Mouse (Mus musculus) myocyte (in vitro differentiated cells): ENCODE measurements around the gene Foxe3. TPM values are rescaled to one million over a fixed set of nuclear protein-coding genes. Genes with fewer than 3 reads are reported as not detected.
A peak's percentile ranks its signal among the peaks of the same experiment; 100 is the strongest.

Experiments used
- H3K27me3 ChIP-seq: one replicate; pipeline ENCODE4 v1.6.1; 2011; ENCODE audit not compliant: control insufficient read depth, insufficient read depth, insufficient read length
- H3K36me3 ChIP-seq: one replicate; pipeline ENCODE4 v1.6.1; 2011; ENCODE audit not compliant: control insufficient read depth, insufficient read depth
- H3K4me2 ChIP-seq: one replicate; pipeline ENCODE4 v1.6.1; 2011; ENCODE audit warnings: low read depth, control low read depth
- H3K4me3 ChIP-seq: one replicate; pipeline ENCODE4 v1.5.1; 2011; ENCODE audit warnings: mild to moderate bottlenecking, control low read depth, moderate library complexity
- H3K79me2 ChIP-seq: one replicate; pipeline ENCODE4 v1.6.1; 2011; ENCODE audit not compliant: control insufficient read depth, insufficient read depth
- H3ac ChIP-seq: one replicate; pipeline ENCODE4 v1.6.1; 2011; ENCODE audit not compliant: control insufficient read depth, insufficient read length
- CEBPB ChIP-seq: IDR thresholded peaks from 2 replicates; pipeline ENCODE4 v1.6.1; 2011; ENCODE audit warnings: mild to moderate bottlenecking, moderate library complexity; ENCODE audit not compliant: poor library complexity, insufficient read depth, severe bottlenecking
- E2F4 ChIP-seq: IDR thresholded peaks from one replicate; pipeline ENCODE4 v1.6.1; 2011; ENCODE audit warnings: mild to moderate bottlenecking, control low read depth, moderate library complexity; ENCODE audit not compliant: insufficient read depth
- MAX ChIP-seq: IDR thresholded peaks from one replicate; pipeline ENCODE4 v1.6.1; 2011; ENCODE audit warnings: low read depth, mild to moderate bottlenecking, control low read depth
- MYOD1 ChIP-seq, 3 experiments: IDR thresholded peaks; one replicate each; pipeline ENCODE4 v1.6.1; 2011; ENCODE audit warnings: control low read depth in 2 of 3, low read depth in 2 of 3, mild to moderate bottlenecking in 2 of 3, moderate library complexity in 1 of 3; ENCODE audit not compliant: insufficient read length in 2 of 3, control insufficient read depth in 1 of 3
- MYOG ChIP-seq, 3 experiments: IDR thresholded peaks; one replicate each; pipeline ENCODE4 v1.6.1; 2011; ENCODE audit warnings: control low read depth in 2 of 3, low read depth in 2 of 3, mild to moderate bottlenecking in 2 of 3; ENCODE audit not compliant: insufficient read length in 2 of 3, control insufficient read depth in 1 of 3, insufficient read depth in 1 of 3
- POLR2A ChIP-seq: IDR thresholded peaks from one replicate; pipeline ENCODE4 v1.6.1; 2011; ENCODE audit warnings: low read depth, mild to moderate bottlenecking, control low read depth, moderate library complexity; ENCODE audit not compliant: insufficient read length
- POLR2AphosphoS2 ChIP-seq: IDR thresholded peaks from one replicate; pipeline ENCODE4 v1.6.1; 2011; ENCODE audit warnings: low read depth, control low read depth; ENCODE audit not compliant: insufficient read length
- REST ChIP-seq: IDR thresholded peaks from one replicate; pipeline ENCODE4 v1.6.1; 2011; ENCODE audit warnings: mild to moderate bottlenecking, control low read depth, moderate library complexity; ENCODE audit not compliant: insufficient read depth, insufficient read length
- SRF ChIP-seq: IDR thresholded peaks from one replicate; pipeline ENCODE4 v1.6.1; 2011; ENCODE audit warnings: low read depth; ENCODE audit not compliant: control insufficient read depth, insufficient read length
- TCF12 ChIP-seq: IDR thresholded peaks from one replicate; pipeline ENCODE4 v1.6.1; 2011; ENCODE audit warnings: mild to moderate bottlenecking, control low read depth; ENCODE audit not compliant: poor library complexity, insufficient read depth, severe bottlenecking
- TCF3 ChIP-seq: IDR thresholded peaks from one replicate; pipeline ENCODE4 v1.6.1; 2011; ENCODE audit warnings: low read depth, control low read depth; ENCODE audit not compliant: insufficient read length
- USF1 ChIP-seq: IDR thresholded peaks from one replicate; pipeline ENCODE4 v1.6.1; 2011; ENCODE audit warnings: low read depth, mild to moderate bottlenecking, control low read depth, moderate library complexity
- polyA plus RNA-seq: library from polyadenylated mRNA; unstranded; fragments of >200 nt; fragmentation: generic; extraction: Trizol; gene quantifications from one replicate; pipeline ENCODE4 v1.2.1, GENCODE M21; 2012; ENCODE audit warnings: missing spikeins

The Foxe3 gene
- polyA plus RNA-seq, 1 experiment = not detected

DNA sequence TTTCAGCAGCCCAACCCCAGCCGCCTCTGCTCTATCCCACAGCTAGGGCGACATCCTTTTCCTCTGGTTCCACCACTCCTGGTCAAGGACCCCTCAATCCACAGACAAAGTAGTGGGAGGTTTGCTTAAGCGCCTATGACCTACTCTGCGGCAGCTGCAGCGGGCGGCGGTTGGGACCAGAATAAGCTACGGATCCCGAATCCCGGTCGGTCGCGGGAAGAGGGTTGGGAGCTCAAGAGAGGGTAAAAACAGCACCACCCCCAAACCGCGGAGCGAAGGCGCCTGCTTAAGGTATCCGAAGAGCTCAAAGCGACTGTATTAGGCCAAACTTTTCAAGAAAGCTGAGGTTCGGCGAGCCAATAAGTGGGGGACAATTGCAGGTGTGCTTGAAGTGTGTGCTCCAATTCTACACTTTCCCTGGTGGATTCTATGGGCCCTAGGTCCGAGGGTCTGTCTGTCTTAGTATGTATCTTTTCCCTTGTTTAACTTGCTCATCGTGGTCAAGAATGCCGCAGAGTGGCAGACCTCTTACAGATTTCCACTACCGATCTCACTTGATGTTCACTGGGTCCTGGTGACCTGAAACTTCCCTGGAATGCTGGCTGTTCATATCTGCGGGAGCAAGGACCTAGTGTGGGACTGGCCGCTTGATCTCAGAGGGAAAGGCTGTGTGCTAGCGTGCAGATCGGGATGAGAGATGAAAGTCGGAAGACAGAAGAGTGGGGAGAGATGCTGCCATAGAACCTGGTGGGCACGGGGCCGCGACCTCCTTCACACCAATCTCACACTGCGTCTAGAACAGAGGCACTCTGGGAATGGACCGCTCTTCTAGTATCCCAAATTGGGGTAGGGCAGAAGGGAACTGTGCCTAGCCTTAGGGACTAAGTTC lies 12.9 kb downstream of the Foxe3 start:
- Histone ChIP-seq H3K4me2 (no peak overlapping the region), H3K36me3 (no peaks in the 10 kb centered on the region), H3K27me3 (no peaks in the 10 kb centered on the region), H3ac (no peak overlapping the region), H3K79me2 (no peaks in the 10 kb centered on the region), H3K4me3 (no peak overlapping the region)
- TF ChIP-seq MAX = no peak
- no peak for TF ChIP-seq MYOD1 (IDR thresholded peaks at IDR 0.05; ENCODE audit: control insufficient read depth in 1 of 3, insufficient read length in 2 of 3, low read depth in 2 of 3)
- no peak for TF ChIP-seq TCF3
- TF ChIP-seq REST = no peak
- no peak for TF ChIP-seq CEBPB
- TF ChIP-seq MYOG (IDR thresholded peaks at IDR 0.05; ENCODE audit: control insufficient read depth in 1 of 3, insufficient read depth in 1 of 3, insufficient read length in 2 of 3, low read depth in 2 of 3) = no peak
- no peak for TF ChIP-seq SRF
- TF ChIP-seq USF1 = no peak
- no peak for TF ChIP-seq E2F4
- no peak for TF ChIP-seq TCF12
- TF ChIP-seq POLR2A = no peak

DNA sequence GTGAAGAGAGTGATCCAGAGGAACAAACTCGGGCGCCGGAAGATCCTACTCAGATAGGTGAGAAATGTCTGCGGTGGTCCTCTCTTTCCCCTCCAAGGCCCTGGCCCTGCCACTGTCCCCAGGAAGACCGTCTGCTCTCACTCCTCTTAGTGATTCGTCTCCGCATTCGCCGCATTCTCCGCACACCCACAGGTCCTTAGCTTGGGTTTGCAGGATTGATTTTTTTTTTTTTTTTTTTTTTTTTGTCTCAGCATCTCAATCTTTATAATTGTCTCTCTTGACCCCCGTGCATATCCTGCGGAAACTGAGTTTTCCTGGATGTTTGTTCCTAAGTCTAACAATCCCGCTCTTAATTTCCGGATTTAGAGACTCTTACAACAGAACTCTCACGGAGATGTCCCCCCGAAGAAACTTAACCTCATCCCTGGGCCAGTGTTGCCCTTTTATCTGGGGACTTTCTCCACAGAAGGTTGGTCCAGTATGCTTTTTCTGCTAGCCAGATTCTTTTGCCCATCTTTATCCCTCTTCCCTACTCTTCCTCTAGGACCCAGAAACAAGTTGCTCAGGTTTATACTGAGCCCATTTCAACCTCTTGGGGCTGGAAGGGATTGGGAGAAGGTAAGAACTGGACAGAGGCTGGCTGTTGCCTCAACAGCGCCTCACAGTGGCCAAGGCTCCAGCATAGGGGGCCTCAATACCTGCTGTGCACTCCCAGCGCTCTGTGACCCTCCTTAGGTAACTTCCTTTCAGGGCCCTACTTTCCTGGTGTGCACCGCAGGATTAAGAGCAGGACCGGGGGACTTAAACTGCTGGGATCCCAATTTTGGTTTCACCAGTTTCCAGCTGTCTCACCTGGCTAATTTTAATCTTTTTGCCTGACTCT lies 16.0 kb downstream of the Foxe3 start:
- Histone ChIP-seq H3ac (peak overlapping the region; percentile 72), H3K4me3 (peak overlapping the region; percentile 69), H3K79me2 (no peaks in the 10 kb centered on the region), H3K4me2 (peak overlapping the region; percentile 86), H3K27me3 (no peaks in the 10 kb centered on the region), H3K36me3 (no peaks in the 10 kb centered on the region)
- TF ChIP-seq SRF (no peak), REST (no peak), CEBPB (no peak), POLR2A (no peak), POLR2AphosphoS2 (no peak), TCF3 (no peak), USF1 (no peak), MYOG (IDR thresholded peaks at IDR 0.05; ENCODE audit: control insufficient read depth in 1 of 3, insufficient read depth in 1 of 3, insufficient read length in 2 of 3, low read depth in 2 of 3) (no peak), TCF12 (no peak), MAX (no peak)

DNA sequence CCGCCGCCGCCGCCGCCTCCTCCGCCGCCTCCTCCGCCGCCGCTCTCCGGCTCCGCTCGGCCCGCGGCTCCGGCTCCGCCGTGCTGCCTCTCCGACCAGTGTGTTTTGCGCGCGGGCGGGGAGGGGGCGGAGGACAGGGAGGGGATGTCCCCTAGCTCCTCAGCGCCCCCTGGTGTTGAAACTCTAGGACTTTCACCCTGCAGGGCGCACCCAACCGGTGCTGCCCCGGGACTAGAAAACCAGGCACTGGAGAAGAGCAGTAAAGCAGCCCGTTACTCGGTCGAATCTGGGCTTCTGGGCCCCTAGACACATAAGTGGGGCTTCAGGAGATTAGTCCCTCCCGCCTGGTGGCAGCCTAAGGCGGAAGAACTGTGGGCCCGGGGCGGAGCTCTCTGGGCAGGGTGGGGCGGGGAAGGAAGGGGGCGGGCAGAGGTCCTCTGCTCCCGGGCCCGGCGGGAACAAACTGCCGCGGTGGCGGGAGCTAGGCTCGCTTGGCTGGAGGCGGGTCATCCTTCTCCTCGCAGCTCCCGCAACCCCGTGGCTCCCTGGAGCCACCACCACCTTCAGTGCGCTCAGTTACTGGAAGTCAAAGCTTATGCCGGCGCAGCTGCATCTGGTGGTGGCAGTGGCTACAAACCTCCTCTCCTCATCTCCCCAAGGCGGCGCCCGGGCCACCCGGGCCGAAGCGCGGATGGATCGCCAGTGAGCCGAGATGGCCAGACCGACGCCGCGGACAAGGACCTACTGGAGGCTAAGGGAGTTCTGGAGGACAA lies 16.8 kb downstream of the Foxe3 start, which contains the start of gene Foxd2:
Gene Foxd2 (minus strand): TSS at position 45 of the 773 bp plus-strand sequence.
- TF ChIP-seq REST (no peak), SRF (peak; percentile 19), POLR2AphosphoS2 (peak; percentile 54), POLR2A (peak; percentile 69), MYOD1 (IDR thresholded peaks at IDR 0.05; ENCODE audit: control insufficient read depth in 1 of 3, insufficient read length in 2 of 3, low read depth in 2 of 3) (no peak)
- no peaks in the 10 kb centered on the region for H3K27me3 ChIP-seq
- peak within 1 kb of the TSS; percentile 72 for H3ac ChIP-seq
- H3K79me2 ChIP-seq = no peaks in the 10 kb centered on the region
- peak within 1 kb of the TSS; percentile 86 for H3K4me2 ChIP-seq
- H3K36me3 ChIP-seq = no peaks in the 10 kb centered on the region
- H3K4me3 ChIP-seq = peak within 1 kb of the TSS; percentile 69

DNA sequence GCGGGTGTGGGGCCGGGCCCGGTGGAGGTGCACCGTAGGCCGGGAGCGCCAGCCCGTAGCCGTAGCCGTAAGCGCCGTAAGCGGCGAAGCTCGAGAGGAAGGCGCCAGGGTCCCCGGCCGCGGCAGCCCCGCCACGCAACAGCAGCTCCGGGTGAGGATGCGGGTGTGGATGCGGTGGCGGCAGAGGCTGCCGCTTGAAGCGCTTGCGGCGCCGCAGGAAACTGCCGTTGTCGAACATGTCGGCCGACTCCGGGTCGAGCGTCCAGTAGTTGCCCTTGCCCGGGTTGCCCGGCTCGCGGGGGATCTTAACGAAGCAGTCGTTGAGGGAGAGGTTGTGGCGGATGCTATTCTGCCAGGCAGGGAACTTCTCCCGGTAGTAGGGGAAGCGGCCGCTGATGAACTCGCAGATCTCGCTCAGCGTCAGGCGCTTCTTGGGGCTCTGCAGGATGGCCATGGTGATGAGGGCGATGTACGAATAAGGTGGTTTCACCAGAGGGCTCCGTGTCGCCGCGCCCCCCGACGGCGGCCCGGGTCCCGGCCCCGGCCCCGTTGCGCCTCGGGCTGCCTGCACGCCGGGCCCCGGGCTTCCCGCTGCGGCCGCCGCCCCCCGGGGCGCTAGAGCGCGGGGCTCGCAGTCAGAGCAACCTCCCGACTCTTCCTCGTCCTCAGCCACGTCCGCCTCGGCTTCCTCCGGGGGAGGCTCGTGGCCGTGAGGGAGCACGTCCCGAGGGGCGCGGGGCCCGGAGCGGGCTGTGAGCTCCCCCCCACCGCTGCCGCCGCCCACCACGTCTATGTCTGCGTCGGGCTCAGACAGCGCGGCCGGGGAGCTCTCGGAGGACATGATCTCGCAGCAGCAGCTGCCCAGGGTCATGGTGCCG lies 17.6 kb downstream of the Foxe3 start:
- Histone ChIP-seq H3K27me3 (no peaks in the 10 kb centered on the region), H3K4me3 (peak overlapping the region; percentile 69)

More for the DNA sequence above, 17.6 kb downstream of the Foxe3 start:
- H3K36me3 ChIP-seq = no peaks in the 10 kb centered on the region
- no peaks in the 10 kb centered on the region for H3K79me2 ChIP-seq
- H3K4me2 ChIP-seq = peak overlapping the region; percentile 48
- no peak for TF ChIP-seq CEBPB
- no peak for TF ChIP-seq MAX
- no peak for TF ChIP-seq USF1
- TF ChIP-seq REST = no peak
- H3ac ChIP-seq = peak overlapping the region; percentile 72
